Mouse (Mus musculus): Measurements from ENCODE around the gene Trappc5.

DNA sequence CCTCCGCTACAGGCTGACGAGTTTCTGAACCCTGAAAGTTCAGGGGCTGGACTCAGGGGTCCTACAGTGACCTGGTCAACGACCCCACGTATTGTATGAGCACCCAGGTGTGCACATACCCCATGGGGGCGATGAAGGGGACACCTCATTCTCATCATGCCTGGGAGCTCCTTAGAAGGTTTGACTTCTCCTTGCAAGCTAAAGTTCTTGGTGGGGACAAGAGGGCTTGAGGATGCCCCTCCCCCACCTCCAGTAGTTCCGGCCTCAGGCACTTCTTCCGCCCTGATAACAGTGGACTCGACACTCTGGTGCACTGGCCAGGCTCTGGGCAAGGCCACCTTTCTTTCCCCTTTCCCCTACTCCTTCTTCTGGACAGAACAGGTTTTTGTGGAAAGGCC is 44.6 kb upstream of the Trappc5 start:
- no peak for TF ChIP-seq CTCF (IDR thresholded peaks at IDR 0.05; ENCODE audit: insufficient read depth, low read length)
- no peak for TF ChIP-seq POLR2A (IDR thresholded peaks at IDR 0.05; ENCODE audit: borderline replicate concordance, extremely low read depth, low read depth, low read length)

All from lung, adult 2 months (tissue).